Mouse (Mus musculus): ENCODE measurements around the gene Masp1. TPM values are rescaled to one million over a fixed set of nuclear protein-coding genes. Genes with fewer than 3 reads are reported as not detected.

The Masp1 gene
- polyA plus RNA-seq, 1 experiment from 2014 or later: 1.3 TPM

DNA sequence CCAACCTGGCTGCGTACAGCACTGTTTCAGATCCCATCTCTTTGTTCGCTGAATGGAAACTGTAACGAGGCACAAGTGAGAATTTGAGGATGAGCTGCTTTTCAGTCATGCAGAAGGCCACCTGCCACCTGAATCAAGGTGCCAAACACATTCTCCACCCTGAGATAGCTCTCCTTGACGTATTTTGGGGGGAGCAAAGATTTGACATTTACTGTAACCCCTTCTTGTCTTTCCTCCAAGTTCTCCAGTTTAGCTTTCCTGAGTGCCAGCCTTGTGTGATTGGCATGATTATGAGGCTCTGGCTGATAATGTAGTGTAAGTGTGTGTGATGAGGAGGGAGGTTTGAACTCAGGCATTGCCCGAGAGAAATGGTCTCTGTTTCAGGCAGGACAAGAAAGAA lies 1.5 kb upstream of the Masp1 start:
- no peak for TF ChIP-seq EP300 (IDR thresholded peaks at IDR 0.05)
- TF ChIP-seq CTCF (IDR thresholded peaks at IDR 0.05): no peak
- H3K4me3 ChIP-seq (ENCODE audit: low read depth, low read length): no peak overlapping the region
- H3K9ac ChIP-seq (replicated peaks; ENCODE audit: low read depth): no peak overlapping the region
- H3K4me1 ChIP-seq (ENCODE audit: insufficient read depth, low read depth, low read length): no peaks in the 10 kb centered on the region
- H3K4me2 ChIP-seq (replicated peaks; ENCODE audit: low read depth, low read length): no peak overlapping the region
- no peak overlapping the region for H3K27ac ChIP-seq (ENCODE audit: low read length)
- ATAC-seq (no peak), DNase-seq (ENCODE audit: low spot score) (no peak)
- no peaks in the 10 kb centered on the region for H3K9me3 ChIP-seq (ENCODE audit: low read length)
- no peaks in the 10 kb centered on the region for H3K27me3 ChIP-seq (replicated peaks; ENCODE audit: insufficient read depth, low read length)
- no peaks in the 10 kb centered on the region for H3K36me3 ChIP-seq (ENCODE audit: insufficient read depth, low read length)
- 87% methylated on average over 5 of the region's 5 CpGs for WGBS

DNA sequence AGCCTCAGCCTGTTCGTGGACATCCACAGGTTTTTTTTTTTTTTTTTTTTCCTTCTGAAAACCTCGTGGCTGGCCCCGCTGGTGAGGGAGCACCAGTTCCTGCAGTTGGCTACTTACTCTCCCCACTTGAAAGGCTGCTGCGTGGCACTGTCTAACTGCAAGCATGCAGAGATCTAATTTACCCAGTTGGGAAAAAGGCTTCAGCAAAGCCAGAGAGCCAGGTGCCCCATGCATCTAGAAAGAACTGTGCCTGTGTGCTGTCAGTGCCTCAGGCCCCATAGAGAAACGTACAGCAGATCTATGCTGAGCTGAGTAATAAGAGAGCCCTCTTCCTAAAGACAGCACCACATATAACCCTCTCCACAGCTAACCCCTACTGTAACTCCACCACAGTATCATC lies 477 bp upstream of the Masp1 start:
- H3K4me3 ChIP-seq (ENCODE audit: low read depth, low read length): no peak overlapping the region
- H3K9ac ChIP-seq (replicated peaks; ENCODE audit: low read depth): no peak overlapping the region
- H3K36me3 ChIP-seq (ENCODE audit: insufficient read depth, low read length): no peaks in the 10 kb centered on the region
- no peaks in the 10 kb centered on the region for H3K27me3 ChIP-seq (replicated peaks; ENCODE audit: insufficient read depth, low read length)
- no peak for DNase-seq (ENCODE audit: low spot score)
- no peak overlapping the region for H3K4me2 ChIP-seq (replicated peaks; ENCODE audit: low read depth, low read length)
- H3K27ac ChIP-seq (ENCODE audit: low read length): no peak overlapping the region
- no peaks in the 10 kb centered on the region for H3K4me1 ChIP-seq (ENCODE audit: insufficient read depth, low read depth, low read length)
- no peak for ATAC-seq
- no peak for TF ChIP-seq CTCF (IDR thresholded peaks at IDR 0.05)
- no peak for TF ChIP-seq EP300 (IDR thresholded peaks at IDR 0.05)
- no peaks in the 10 kb centered on the region for H3K9me3 ChIP-seq (ENCODE audit: low read length)
- WGBS: 41% methylated on average over 5 of the region's 5 CpGs

DNA sequence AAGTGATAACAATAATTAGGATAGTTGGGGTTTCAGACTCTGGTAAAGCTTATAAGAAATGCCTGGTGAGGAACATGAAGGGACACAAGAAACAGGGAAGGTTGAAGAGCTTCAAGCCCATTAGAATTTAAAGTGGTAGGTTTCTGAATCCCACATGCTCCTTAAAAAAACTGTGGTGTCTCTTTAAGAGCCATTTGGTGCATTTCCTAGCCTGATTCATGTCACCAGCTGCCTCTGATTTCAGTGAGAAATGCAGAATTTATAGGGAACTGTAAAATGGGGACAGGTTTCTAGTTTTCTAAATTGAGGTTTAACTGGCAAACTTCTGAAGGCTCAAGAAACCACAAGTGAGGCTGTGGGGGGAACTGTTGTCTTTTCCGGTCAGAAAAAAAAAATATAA lies 844 bp downstream of the Masp1 start:
- H3K27me3 ChIP-seq (replicated peaks; ENCODE audit: insufficient read depth, low read length): no peaks in the 10 kb centered on the region
- ATAC-seq (no peak), DNase-seq (ENCODE audit: low spot score) (no peak)
- no peaks in the 10 kb centered on the region for H3K36me3 ChIP-seq (ENCODE audit: insufficient read depth, low read length)
- no peak overlapping the region for H3K9ac ChIP-seq (replicated peaks; ENCODE audit: low read depth)
- H3K4me3 ChIP-seq (ENCODE audit: low read depth, low read length): no peak overlapping the region
- no peaks in the 10 kb centered on the region for H3K9me3 ChIP-seq (ENCODE audit: low read length)
- no peak overlapping the region for H3K4me2 ChIP-seq (replicated peaks; ENCODE audit: low read depth, low read length)
- no peak overlapping the region for H3K27ac ChIP-seq (ENCODE audit: low read length)
- WGBS: 7% methylated on average over 1 of the region's 1 CpGs
- no peaks in the 10 kb centered on the region; the same call in 1 of the 2 replicates for H3K4me1 ChIP-seq (ENCODE audit: insufficient read depth, low read depth, low read length)
- TF ChIP-seq EP300 (IDR thresholded peaks at IDR 0.05): no peak
- no peak for TF ChIP-seq CTCF (IDR thresholded peaks at IDR 0.05)

DNA sequence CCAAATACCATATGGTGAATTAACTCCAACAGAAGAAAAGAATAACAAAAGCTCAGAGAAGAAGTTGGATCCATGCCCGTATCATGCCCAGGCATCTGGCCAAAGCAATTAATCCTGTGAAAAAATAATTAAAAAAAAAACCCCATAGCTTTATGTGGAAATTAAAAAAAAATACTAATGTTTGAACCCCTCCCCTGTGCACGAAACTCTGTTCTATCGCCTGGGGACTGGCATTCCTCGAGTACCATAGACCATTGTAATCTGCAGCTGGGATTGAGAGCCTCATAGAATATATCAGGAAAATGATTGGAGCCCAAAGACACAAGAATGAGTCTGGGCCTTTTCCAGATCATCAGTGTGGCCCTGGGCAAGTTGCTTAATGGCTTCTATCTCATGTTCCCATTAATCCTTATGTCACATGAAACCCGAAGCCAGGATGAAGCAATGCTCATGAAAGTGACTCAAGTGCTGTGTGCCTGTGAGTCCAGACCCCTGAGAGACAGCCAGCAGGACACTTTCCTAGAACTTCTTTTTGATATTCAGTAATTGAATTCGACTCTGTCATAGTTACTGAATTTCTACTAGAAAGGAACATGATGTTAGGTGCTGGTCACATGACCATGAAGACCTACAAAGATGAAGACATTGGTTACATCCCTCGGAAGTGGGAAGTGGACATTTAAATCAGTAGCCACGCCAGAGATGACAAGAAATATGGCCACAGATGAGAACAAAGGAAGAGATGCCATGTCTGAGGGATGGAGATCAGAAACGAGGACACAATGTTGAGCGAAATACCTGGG lies 1.8 kb downstream of the Masp1 start:
- Histone ChIP-seq H3K4me3 (ENCODE audit: low read depth, low read length) (no peak overlapping the region), H3K27me3 (replicated peaks; ENCODE audit: insufficient read depth, low read length) (no peaks in the 10 kb centered on the region)
- ATAC-seq: peak; percentile 26; the same call in 1 of the 2 replicates

DNA sequence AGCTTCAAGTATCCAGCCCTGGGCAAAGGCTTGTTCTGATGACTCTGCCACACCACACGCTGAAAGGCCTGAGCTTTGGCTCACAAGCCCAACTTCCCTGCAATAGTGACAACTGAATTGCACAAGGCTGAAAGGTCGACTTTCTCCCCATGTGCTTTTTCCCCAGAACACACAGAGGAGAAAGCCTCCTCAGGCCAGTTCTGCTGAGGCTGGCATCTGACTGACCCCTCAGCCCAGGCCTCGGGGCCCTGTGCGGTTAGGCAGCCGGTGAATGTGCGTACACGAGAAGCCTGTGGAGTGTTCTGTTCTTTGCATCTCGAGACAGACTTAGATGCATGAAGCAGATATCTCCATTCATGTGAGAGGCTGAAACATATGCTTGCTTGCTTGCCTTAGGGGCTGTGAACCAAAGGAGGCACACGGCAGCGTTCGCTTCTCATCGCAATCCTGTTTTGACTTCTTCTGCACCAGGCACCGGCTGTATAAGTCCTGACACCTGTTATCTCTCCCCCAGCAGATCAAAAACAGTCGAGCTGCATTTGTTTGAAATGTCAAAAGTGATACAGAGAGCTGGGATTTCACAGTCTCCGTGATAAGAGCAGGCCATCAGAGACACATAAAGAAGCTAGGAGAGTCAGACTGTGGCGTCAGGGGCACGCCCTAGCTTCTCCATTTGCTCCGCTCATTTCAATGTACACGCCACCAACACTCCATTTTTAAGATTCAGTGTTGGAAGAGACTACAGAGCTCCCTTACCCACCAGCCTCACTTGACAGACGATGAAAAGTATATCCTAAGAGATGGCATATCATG lies 2.7 kb downstream of the Masp1 start:
- Histone ChIP-seq H3K9me3 (ENCODE audit: low read length) (no peaks in the 10 kb centered on the region), H3K9ac (replicated peaks; ENCODE audit: low read depth) (no peak overlapping the region), H3K27me3 (replicated peaks; ENCODE audit: insufficient read depth, low read length) (no peaks in the 10 kb centered on the region), H3K4me2 (replicated peaks; ENCODE audit: low read depth, low read length) (no peak overlapping the region), H3K4me3 (ENCODE audit: low read depth, low read length) (no peak overlapping the region), H3K36me3 (ENCODE audit: insufficient read depth, low read length) (no peaks in the 10 kb centered on the region), H3K4me1 (ENCODE audit: insufficient read depth, low read depth, low read length) (no peaks in the 10 kb centered on the region; the same call in 1 of the 2 replicates), H3K27ac (ENCODE audit: low read length) (no peak overlapping the region)
- TF ChIP-seq CTCF (IDR thresholded peaks at IDR 0.05) (no peak), EP300 (IDR thresholded peaks at IDR 0.05) (no peak)
- DNase-seq (ENCODE audit: low spot score): no peak
- 59% methylated on average over 20 of the region's 20 CpGs for WGBS
- no peak for ATAC-seq

More for the DNA sequence above, 1.8 kb downstream of the Masp1 start:
- Histone ChIP-seq H3K9ac (replicated peaks; ENCODE audit: low read depth) (no peak overlapping the region), H3K36me3 (ENCODE audit: insufficient read depth, low read length) (no peaks in the 10 kb centered on the region), H3K4me1 (ENCODE audit: insufficient read depth, low read depth, low read length) (no peaks in the 10 kb centered on the region; the same call in 1 of the 2 replicates), H3K4me2 (replicated peaks; ENCODE audit: low read depth, low read length) (no peak overlapping the region), H3K9me3 (ENCODE audit: low read length) (no peaks in the 10 kb centered on the region), H3K27ac (ENCODE audit: low read length) (no peak overlapping the region)
- DNase-seq (ENCODE audit: low spot score): peak; percentile 70
- 50% methylated on average over 10 of the region's 10 CpGs for WGBS
- TF ChIP-seq CTCF (IDR thresholded peaks at IDR 0.05) (no peak), EP300 (IDR thresholded peaks at IDR 0.05) (no peak)

DNA sequence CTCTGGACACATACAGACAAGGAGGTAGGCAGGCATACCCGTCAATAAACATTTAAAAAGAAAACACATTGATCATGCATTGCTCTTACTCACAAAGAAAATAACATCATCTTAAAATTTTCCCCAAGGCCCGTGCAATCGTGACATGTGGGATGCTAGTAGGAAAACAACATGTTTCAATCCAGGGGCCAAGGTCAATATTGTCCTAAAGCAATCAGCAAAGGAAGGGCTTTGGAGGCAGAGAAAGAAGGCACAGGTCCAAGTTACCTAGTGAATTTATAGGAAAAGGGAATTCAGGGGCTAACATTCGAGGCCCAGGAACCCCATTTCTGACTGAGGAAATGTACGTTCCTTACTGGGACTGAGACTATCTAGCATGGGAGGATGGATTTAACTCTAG lies 3.4 kb downstream of the Masp1 start:
- TF ChIP-seq CTCF (IDR thresholded peaks at IDR 0.05) (no peak), EP300 (IDR thresholded peaks at IDR 0.05) (no peak)
- DNase-seq (ENCODE audit: low spot score): no peak
- no peak overlapping the region for H3K9ac ChIP-seq (replicated peaks; ENCODE audit: low read depth)
- no peaks in the 10 kb centered on the region for H3K36me3 ChIP-seq (ENCODE audit: insufficient read depth, low read length)
- 80% methylated on average over 5 of the region's 5 CpGs for WGBS
- H3K4me3 ChIP-seq (ENCODE audit: low read depth, low read length): no peak overlapping the region
- no peaks in the 10 kb centered on the region; the same call in 1 of the 2 replicates for H3K4me1 ChIP-seq (ENCODE audit: insufficient read depth, low read depth, low read length)
- H3K9me3 ChIP-seq (ENCODE audit: low read length): no peaks in the 10 kb centered on the region
- no peak for ATAC-seq
- no peak overlapping the region for H3K27ac ChIP-seq (ENCODE audit: low read length)
- no peaks in the 10 kb centered on the region for H3K27me3 ChIP-seq (replicated peaks; ENCODE audit: insufficient read depth, low read length)
- H3K4me2 ChIP-seq (replicated peaks; ENCODE audit: low read depth, low read length): no peak overlapping the region
